Mouse (Mus musculus) heart, embryonic 13.5 days (tissue): ENCODE data around the gene Mrap. TPM values are rescaled to one million over a fixed set of nuclear protein-coding genes. Genes with fewer than 3 reads are reported as not detected.

Experiments
- ATAC-seq: fragments of 200-750 bp; cut with Nextera tagmentation; 2 replicates; pipeline ENCODE4 v1.8.0; 2017; ENCODE audit warnings: moderate TSS enrichment; ENCODE audit not compliant: insufficient number of reproducible peaks, low FRiP score, low TSS enrichment; ENCODE audit errors: extremely low read depth
- H3K27ac ChIP-seq: fragments of 300-500 bp; sonication (generic); replicated peaks from 2 replicates; pipeline ENCODE4 v1.5.1; 2015; ENCODE audit warnings: moderate library complexity, mild to moderate bottlenecking, inconsistent platforms
- H3K27me3 ChIP-seq: fragments of 300-500 bp; sonication (generic); replicated peaks from 2 replicates; pipeline ENCODE4 v1.6.1; 2015; ENCODE audit warnings: mild to moderate bottlenecking, inconsistent platforms
- H3K36me3 ChIP-seq: fragments of 300-500 bp; sonication (generic); 2 replicates; pipeline ENCODE4 v1.6.1; 2015; ENCODE audit warnings: mild to moderate bottlenecking, inconsistent platforms
- H3K4me1 ChIP-seq: fragments of 300-500 bp; sonication (generic); 2 replicates; pipeline ENCODE4 v1.6.1; 2015; ENCODE audit warnings: inconsistent platforms
- H3K4me2 ChIP-seq: fragments of 300-500 bp; sonication (generic); 2 replicates; pipeline ENCODE4 v1.6.1; 2015; ENCODE audit warnings: inconsistent platforms, mild to moderate bottlenecking, moderate library complexity
- H3K4me3 ChIP-seq: fragments of 300-500 bp; sonication (generic); 2 replicates; pipeline ENCODE4 v1.5.1; 2015; ENCODE audit warnings: moderate library complexity, mild to moderate bottlenecking, inconsistent platforms
- H3K9ac ChIP-seq: fragments of 300-500 bp; sonication (generic); 2 replicates; pipeline ENCODE4 v1.6.1; 2015; ENCODE audit warnings: inconsistent platforms, mild to moderate bottlenecking, moderate library complexity
- H3K9me3 ChIP-seq: fragments of 300-500 bp; sonication (generic); 2 replicates; pipeline ENCODE4 v1.6.1; 2016; ENCODE audit warnings: inconsistent platforms
- WGBS: fragments of 180-500 bp; shearing (Covaris S2); methylation state at CpG from one replicate; pipeline ENCODE4 v1.1.7; 2015; ENCODE audit warnings: mixed read lengths; 5-methylcytosine and 5-hydroxymethylcytosine counted together
- polyA plus RNA-seq: library from polyadenylated mRNA; unstranded; fragments of >200 nt; fragmentation: Nextera tagmentation; extraction: Ambion mirVana; gene quantifications from 2 replicates; pipeline ENCODE4 v1.2.1, GENCODE M21; 2015

The Mrap gene
- polyA plus RNA-seq, 1 experiment from 2014 or later: 25.6 TPM

DNA sequence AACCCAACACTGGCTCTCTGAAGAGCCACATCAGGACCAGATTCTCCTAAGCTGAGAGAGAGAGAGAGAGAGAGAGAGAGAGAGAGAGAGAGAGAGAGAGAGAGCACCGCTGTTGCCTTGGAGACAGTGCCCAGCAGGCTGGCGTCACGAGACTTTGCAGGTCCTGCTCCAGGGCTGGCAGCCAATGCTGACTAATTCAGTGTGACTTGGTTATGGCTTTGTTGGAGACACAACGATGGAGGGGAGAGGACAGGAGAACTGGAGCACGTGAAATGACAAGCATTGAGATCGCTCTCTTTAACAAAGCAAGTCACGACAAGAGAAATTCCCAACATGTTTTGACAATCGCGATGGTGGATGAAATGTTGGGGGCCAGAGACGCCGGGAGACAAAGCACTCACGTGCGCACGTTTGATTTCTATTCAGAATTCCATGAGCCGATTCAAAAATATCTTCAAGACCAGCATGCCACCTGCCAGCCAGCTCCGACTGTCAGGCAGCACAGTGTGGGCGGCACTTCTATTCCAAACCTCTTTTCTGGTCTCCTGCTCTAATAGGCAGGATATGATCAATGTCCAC, 28.2 kb upstream of the Mrap start:
- ATAC-seq: no peak
- WGBS: 24% methylated on average over 17 of the region's 17 CpGs
- no peaks in the 10 kb centered on the region for H3K9me3 ChIP-seq
- H3K4me1 ChIP-seq: peaks cover 57% of the 10 kb centered on the region
- peaks cover 7% of the 10 kb centered on the region; the same call in 1 of the 2 replicates for H3K27me3 ChIP-seq
- H3K4me2 ChIP-seq: peak overlapping the region; percentile 63
- H3K4me3 ChIP-seq: peak overlapping the region; percentile 33
- H3K36me3 ChIP-seq: no peaks in the 10 kb centered on the region
- peak overlapping the region; percentile 15 for H3K9ac ChIP-seq
- H3K27ac ChIP-seq: peak overlapping the region; percentile 51

DNA sequence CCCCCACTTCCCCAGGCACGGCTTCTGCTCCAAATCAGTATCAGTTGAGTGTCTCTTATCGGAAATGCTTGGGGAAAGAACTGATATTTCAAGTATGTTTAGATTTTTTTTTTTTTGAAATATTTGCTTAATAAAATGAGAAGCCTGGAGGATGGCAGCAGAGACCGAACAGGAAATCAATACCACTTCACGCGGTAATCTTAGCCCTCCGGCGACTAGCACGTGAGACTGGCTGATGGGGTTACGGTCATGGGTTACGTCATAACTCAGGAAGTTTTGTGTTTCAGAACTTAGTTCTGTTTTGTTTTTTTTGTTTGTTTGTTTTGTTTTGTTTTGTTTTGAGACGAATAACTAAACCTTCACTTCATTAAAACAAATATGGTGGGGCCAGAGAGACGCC, 27.7 kb upstream of the Mrap start:
- WGBS: 70% methylated on average over 12 of the region's 12 CpGs
- Histone ChIP-seq H3K9me3 (no peaks in the 10 kb centered on the region), H3K4me3 (peak overlapping the region; percentile 33), H3K27me3 (peaks cover 7% of the 10 kb centered on the region; the same call in 1 of the 2 replicates), H3K9ac (peak overlapping the region; percentile 15), H3K4me2 (peak overlapping the region; percentile 63), H3K36me3 (no peaks in the 10 kb centered on the region), H3K4me1 (peaks cover 52% of the 10 kb centered on the region), H3K27ac (peak overlapping the region; percentile 51)
- no peak for ATAC-seq

DNA sequence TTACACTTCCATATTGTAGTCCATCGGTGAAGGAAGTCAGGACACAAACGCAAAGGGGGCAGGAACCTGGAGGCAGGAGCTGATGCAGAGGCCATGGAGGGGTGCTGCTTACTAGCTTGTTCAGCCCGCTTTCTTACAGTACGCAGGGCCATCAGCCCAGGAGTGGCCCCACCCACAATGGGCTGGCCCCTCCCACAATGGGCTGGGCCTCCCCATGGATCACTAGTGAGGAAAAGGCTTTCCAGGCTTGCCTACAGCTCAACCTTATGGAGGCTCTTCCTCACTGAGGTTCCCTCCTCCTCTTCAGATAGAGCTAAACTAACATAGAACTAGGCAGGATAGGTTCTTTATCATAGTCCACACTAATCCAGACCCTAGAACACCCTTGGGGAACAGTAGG, 14.0 kb upstream of the Mrap start:
- WGBS: 91% methylated on average over 4 of the region's 4 CpGs

DNA sequence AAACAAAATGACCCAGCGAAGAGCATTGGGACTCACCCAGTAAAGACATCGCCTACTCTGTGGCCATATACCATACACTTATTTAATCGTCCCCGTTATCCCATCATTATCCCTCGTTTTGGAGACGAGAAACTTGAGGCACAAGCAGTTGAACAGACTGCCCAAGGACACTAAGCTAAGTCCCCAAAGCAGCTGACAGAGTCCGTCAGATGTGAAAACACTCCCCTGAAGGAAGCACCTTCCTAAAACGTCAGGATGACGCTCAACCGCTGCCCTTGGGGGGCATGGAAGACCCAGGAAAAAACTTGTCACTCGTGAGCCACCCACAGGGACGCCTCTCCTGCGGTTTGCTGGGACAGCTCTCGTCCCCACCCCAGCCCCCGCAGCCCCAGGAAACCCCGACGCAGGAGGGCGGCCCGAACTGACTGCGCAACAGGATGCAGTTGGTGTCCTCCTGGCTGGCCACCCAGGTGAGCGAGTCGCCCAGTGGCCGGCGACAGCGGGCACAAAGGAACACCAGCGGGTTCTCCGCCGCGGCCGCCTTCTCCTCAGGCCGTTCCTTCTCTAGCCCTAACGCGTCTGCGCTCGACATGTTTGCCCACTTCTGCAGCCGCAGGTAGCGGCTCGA, 11.3 kb upstream of the Mrap start:
- H3K4me1 ChIP-seq: peaks cover 15% of the 10 kb centered on the region
- H3K27me3 ChIP-seq: no peaks in the 10 kb centered on the region
- peaks cover 35% of the 10 kb centered on the region for H3K36me3 ChIP-seq
- H3K9ac ChIP-seq: peak overlapping the region; percentile 91
- 0 out of 2 replicates have a peak overlapping the region, but pooled peaks have one; percentile 28 for H3K27ac ChIP-seq
- no peak; the same call in 1 of the 2 replicates for ATAC-seq
- peak overlapping the region; percentile 97 for H3K4me2 ChIP-seq
- peaks cover 6% of the 10 kb centered on the region; the same call in 1 of the 2 replicates for H3K9me3 ChIP-seq
- WGBS: 4% methylated on average over 38 of the region's 38 CpGs
- peak overlapping the region; percentile 92 for H3K4me3 ChIP-seq

More for the DNA sequence above, 14.0 kb upstream of the Mrap start:
- peaks cover 60% of the 10 kb centered on the region for H3K36me3 ChIP-seq
- no peak overlapping the region for H3K4me2 ChIP-seq
- no peak overlapping the region for H3K4me3 ChIP-seq
- no peak overlapping the region for H3K9ac ChIP-seq
- H3K27ac ChIP-seq: no peak overlapping the region
- peaks cover 15% of the 10 kb centered on the region for H3K4me1 ChIP-seq
- ATAC-seq: no peak
- H3K27me3 ChIP-seq: no peaks in the 10 kb centered on the region
- no peaks in the 10 kb centered on the region for H3K9me3 ChIP-seq

DNA sequence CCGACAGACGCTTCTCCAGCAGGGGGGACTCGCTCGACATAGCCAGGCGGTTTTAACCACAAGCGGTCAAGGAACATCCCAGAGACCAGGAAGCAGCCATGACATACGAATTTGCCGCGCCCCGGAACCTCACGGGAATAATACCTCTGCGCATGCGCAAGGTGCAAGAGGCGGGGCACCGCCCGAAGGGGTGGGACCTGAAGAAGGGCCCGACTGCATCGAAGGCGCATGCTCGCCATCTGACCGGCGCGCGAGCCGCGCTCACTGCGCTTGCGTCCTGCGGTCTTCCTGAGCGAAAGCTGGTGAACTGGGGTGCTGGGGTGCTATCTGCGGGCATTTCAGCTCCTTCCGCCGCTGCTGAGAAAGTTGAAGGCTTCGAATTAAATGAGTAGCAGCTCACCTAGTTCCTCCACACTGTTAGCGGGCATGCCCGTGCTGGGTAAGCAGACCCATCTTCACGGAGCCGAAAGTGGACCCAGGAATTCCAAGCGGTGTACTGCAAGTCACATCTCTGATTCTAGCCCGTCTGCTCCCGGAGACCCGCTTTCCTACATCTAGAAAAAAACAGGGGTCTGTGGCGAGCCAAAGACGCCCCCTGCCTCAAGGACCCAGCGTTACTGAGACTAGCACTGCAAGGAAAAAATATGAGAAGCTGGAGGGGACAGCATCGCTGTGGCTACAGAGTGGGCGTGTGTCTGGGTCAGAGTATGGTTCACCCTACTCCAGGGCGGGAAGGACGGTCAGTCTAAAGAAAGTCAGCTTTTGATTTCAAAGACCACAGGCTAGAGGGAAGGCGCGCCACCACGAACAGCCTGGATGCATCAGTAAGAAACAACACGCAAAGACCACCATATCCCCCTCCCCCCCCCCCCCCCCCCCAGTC, 10.5 kb upstream of the Mrap start, which contains the start of gene Mis18a:
Gene Mis18a (minus strand): TSS at position 172 of the 883 bp plus-strand sequence.
- H3K9me3 ChIP-seq: peaks cover 6% of the 10 kb centered on the region; the same call in 1 of the 2 replicates
- H3K27ac ChIP-seq: peak within 1 kb of the TSS; percentile 49
- no peaks in the 10 kb centered on the region for H3K27me3 ChIP-seq
- WGBS: 1% methylated on average over 52 of the region's 53 CpGs
- H3K4me1 ChIP-seq: peaks cover 15% of the 10 kb centered on the region
- H3K4me2 ChIP-seq: peak within 1 kb of the TSS; percentile 97
- peaks cover 28% of the 10 kb centered on the region for H3K36me3 ChIP-seq
- H3K9ac ChIP-seq: peak within 1 kb of the TSS; percentile 91
- ATAC-seq: peak; percentile 93
- H3K4me3 ChIP-seq: peak within 1 kb of the TSS; percentile 92

DNA sequence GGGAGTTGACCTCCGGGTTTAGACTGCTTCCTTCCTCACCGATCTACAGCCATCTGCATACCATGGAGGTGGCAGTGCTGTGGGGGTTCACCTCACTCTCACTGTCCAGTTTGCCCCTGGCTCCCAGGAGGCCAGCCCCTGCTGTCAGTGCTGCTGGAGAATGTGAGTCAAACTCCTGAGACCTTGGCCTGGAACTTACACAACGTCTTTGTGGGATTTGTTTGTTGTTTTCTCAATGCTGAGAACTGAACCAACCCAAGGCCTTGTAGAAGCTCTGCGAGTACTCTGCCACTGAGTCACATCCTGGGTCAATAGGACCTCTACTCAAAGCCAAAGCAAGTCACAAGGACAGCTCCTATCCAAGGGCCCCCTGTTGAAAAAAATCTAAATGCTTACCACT, 2.4 kb upstream of the Mrap start:
- H3K36me3 ChIP-seq: no peaks in the 10 kb centered on the region
- no peak overlapping the region for H3K4me2 ChIP-seq
- no peaks in the 10 kb centered on the region for H3K27me3 ChIP-seq
- H3K4me1 ChIP-seq: peaks cover 25% of the 10 kb centered on the region
- peaks cover 6% of the 10 kb centered on the region; the same call in 1 of the 2 replicates for H3K9me3 ChIP-seq
- no peak overlapping the region for H3K9ac ChIP-seq
- no peak overlapping the region for H3K27ac ChIP-seq
- H3K4me3 ChIP-seq: no peak overlapping the region
- 45% methylated on average over 4 of the region's 4 CpGs for WGBS
- no peak for ATAC-seq

DNA sequence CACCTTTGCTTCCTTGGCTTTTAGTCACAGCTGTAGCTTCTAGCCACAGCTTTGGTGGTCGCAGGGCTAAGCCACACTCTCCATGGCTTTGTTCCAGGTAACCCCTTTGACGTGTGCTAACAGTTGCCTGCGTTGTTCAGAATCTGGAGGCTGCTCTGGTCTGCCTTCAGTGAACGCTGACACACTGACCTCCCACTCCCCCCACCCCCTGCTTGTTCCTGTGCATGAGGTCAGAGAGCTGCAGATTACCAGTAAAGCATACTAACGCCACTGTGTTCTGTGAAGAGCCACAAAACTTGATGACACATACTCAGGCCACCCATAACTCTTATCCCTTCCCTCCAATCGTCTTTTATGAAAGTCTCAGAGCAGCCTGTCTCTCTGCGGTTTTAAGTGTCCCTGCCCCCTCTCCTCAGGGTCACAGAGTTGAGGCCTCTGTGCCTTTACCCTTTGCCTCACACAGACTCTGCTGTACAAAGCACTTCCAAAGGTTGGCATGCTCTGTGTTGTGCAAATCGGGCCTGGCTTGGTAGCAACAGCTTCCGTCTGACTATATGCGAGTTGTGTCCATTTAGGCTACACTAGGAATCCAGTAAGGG, 1.2 kb upstream of the Mrap start:
- Histone ChIP-seq H3K27me3 (no peaks in the 10 kb centered on the region), H3K9me3 (no peaks in the 10 kb centered on the region), H3K4me2 (no peak overlapping the region), H3K4me3 (no peak overlapping the region), H3K36me3 (no peaks in the 10 kb centered on the region), H3K27ac (no peak overlapping the region), H3K4me1 (peaks cover 29% of the 10 kb centered on the region), H3K9ac (peak overlapping the region; percentile 51)
- ATAC-seq: no peak
- 41% methylated on average over 10 of the region's 10 CpGs for WGBS

DNA sequence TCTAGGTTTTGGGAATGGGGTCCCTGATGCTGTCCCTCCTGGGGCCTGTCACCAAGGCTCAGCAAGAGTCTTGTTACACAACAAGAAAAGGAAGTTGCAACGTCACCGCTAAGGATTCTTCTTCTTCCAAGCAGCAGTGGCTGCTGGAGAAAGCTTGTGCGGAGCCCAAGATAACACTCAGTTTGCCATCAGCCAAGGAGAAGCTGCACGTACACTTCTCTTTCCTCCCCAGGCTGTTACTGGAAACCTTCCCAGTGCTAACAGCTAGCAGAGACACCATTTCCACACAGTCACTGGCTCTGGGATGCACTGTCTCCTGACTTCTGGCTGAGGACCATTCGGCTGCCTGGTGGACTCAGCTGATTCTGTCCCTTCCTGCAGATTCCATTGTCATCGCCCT, 9.1 kb downstream of the Mrap start:
- Histone ChIP-seq H3K9me3 (no peaks in the 10 kb centered on the region), H3K4me3 (no peak overlapping the region), H3K36me3 (peaks cover 20% of the 10 kb centered on the region), H3K4me2 (no peak overlapping the region), H3K9ac (no peak overlapping the region), H3K27me3 (no peaks in the 10 kb centered on the region), H3K4me1 (peaks cover 56% of the 10 kb centered on the region), H3K27ac (peak overlapping the region; percentile 53)
- 58% methylated on average over 6 of the region's 6 CpGs for WGBS
- ATAC-seq: no peak

DNA sequence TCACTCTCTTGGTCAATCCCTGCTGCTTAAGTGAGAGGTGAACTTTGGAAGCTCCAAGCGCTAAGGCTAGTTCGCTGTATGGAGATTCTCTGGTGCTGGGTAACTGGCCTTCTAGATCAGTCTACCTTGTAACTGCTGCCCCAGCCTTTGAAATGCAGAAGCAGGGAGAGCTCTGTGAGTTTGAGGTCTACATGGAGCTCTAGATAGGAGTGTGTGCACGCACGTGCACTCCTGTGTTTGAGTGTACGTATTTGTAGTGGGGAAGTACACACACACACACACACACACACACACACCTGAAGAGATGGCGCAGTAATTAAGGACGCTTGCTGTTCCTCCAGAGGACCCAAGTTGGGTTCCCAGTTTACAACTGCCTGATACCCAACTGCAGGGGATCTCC, 10.2 kb downstream of the Mrap start:
- Histone ChIP-seq H3K36me3 (peaks cover 29% of the 10 kb centered on the region), H3K27ac (no peak overlapping the region), H3K4me2 (peak overlapping the region; percentile 27), H3K9me3 (no peaks in the 10 kb centered on the region), H3K27me3 (no peaks in the 10 kb centered on the region), H3K4me3 (no peak overlapping the region), H3K9ac (no peak overlapping the region), H3K4me1 (peaks cover 51% of the 10 kb centered on the region)
- 79% methylated on average over 7 of the region's 7 CpGs for WGBS
- ATAC-seq: no peak

DNA sequence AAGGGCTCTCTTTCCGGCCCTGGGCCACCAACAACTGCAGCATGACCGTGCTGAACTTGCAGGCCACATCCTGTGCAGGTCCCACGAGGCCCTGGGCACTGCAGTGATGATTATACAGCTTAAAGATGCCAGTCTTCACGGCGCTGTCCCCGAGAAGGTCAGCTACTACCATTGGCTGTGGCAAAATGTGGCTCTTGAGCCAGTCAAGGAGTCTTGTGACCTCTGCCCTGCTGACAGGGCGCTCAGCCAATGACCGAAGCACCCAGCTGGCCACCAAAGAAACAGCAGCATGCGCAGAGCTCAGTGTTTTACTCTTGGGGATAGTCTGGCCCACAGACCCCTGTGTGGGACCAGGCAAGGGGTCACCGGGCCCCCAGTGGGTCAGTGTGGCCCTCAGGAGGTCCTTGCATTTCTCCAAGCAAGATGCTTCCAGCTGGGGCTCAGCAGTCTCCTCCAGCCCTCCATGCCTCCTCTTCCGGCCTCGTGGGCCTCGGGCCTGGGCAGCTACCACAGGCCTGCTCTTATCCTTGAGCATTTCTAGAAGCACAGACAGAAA, 15.5 kb downstream of the Mrap start:
- WGBS: 86% methylated on average over 13 of the region's 13 CpGs
- H3K4me2 ChIP-seq: no peak overlapping the region
- peaks cover 19% of the 10 kb centered on the region for H3K4me1 ChIP-seq
- H3K27me3 ChIP-seq: no peaks in the 10 kb centered on the region
- H3K9me3 ChIP-seq: no peaks in the 10 kb centered on the region
- H3K27ac ChIP-seq: no peak overlapping the region
- ATAC-seq: no peak
- H3K4me3 ChIP-seq: no peak overlapping the region
- H3K36me3 ChIP-seq: peaks cover 77% of the 10 kb centered on the region
- H3K9ac ChIP-seq: no peak overlapping the region

DNA sequence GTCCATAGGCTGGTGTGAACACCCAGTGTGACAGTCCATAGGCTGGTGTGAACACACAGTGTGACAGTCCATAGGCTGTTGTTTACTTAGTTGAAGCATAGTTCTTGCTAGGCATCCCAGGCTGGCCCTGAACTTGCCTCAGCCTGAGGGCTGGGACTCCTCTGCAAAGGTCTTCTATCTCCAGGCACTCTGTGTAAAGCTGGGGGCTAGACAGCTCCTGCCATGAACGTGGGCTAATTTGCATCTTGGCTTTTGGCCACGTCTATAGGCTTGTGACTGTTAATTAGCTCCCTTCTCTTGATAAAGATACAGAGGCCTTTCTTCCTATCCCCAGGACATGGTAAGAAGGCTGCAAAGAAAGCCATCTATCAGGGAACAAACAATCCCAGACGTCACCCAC, 21.3 kb downstream of the Mrap start:
- H3K4me1 ChIP-seq: peaks cover 20% of the 10 kb centered on the region
- no peak overlapping the region for H3K9ac ChIP-seq
- ATAC-seq: no peak
- H3K27ac ChIP-seq: no peak overlapping the region
- WGBS: 66% methylated on average over 3 of the region's 3 CpGs
- no peaks in the 10 kb centered on the region for H3K27me3 ChIP-seq
- H3K9me3 ChIP-seq: no peaks in the 10 kb centered on the region
- peaks cover 89% of the 10 kb centered on the region for H3K36me3 ChIP-seq
- H3K4me2 ChIP-seq: no peak overlapping the region
- no peak overlapping the region for H3K4me3 ChIP-seq
